Mouse (Mus musculus) thymus, postnatal 4 days (tissue): ENCODE measurements around the gene Rpl5.

Source experiments
- DNase-seq: peaks from one replicate; pipeline ENCODE4 v3.0.0; 2021

The Rpl5 gene

GRCm38 (mm10) chr5:107900206-107901013, at the start of gene Rpl5:
Gene Rpl5 (plus strand): TSS chr5:107900502.
- DNase-seq = peak; percentile 97

DNA sequence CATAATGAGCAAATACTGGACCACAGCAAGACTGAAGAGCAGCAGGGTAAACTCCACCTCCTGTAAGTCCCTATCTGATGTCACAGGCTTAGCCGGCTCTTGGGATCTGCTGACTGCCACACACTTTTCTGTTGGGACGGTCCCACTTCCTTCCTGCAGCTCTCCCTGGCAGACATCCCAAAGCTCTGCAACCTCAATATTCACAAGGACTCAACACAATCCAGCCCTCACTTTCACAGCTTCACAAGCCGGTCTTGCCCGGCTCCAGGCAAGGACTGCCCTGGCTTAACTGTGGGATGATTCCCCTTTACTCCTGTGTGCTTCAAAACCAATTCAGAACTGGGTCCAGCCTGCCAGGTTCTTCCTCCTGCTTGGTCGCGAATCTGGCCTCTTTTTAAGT, 46.5 kb upstream of the Rpl5 start:
- no peak for DNase-seq

DNA sequence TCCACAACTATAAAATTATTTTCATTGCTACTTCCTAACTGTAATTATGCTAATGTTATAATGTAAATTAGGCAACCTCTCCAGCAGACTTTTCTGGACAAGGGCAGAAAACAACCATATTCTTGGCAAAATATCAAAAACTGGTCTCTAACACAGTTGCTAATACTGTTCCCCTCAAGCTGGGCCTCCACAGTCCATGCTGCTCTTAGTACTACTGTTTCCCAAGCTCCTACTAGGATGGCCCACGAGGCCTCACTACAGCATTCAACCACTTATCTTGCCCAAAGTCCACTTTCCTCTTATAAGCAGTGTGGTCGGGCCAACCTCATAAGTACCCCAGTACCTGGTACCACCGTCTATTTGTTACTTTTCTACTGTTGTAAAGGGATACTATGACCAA, 45.7 kb upstream of the Rpl5 start:
- no peak for DNase-seq

GRCm38 (mm10) chr5:107855546-107855945, 44.8 kb upstream of the Rpl5 start:
- DNase-seq = no peak

DNA sequence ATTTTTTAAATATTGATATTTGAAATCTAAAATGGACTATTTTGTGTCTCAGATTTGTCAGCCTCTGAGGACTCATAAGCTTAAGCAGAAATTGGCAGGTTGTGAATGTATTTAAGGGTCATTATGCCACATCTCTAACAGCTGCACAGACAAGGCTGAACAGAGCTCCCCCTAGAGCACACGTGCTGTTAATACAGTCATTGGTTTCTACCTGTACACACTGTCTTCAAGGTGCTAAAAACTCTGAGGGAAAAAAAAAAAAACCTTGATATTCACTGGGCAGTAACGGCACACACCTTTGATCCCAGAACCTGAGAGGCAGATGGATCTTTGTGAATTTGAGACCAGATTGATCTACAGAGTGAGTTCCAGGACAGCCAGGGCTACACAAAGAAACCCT, 41.3 kb upstream of the Rpl5 start:
- DNase-seq = peak; percentile 34

DNA sequence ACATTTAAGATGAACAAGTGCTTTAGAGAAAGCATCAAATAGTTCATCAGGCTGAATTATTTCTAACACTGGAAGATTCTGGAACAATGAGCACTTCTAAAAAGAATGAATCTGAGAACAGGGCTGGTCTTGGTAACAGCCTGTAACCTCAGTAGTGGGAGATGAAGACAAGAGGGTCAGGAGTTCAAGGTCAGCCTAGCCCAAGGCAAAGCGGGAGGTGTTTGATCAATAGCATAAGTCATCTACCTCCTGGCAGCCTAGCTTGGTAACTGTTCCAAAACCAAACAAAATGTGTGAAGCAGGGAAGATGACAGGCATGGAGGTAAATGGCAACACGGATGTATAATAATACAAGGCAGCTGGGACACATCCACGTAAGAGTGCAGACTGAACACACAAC, 36.3 kb upstream of the Rpl5 start:
- no peak for DNase-seq

DNA sequence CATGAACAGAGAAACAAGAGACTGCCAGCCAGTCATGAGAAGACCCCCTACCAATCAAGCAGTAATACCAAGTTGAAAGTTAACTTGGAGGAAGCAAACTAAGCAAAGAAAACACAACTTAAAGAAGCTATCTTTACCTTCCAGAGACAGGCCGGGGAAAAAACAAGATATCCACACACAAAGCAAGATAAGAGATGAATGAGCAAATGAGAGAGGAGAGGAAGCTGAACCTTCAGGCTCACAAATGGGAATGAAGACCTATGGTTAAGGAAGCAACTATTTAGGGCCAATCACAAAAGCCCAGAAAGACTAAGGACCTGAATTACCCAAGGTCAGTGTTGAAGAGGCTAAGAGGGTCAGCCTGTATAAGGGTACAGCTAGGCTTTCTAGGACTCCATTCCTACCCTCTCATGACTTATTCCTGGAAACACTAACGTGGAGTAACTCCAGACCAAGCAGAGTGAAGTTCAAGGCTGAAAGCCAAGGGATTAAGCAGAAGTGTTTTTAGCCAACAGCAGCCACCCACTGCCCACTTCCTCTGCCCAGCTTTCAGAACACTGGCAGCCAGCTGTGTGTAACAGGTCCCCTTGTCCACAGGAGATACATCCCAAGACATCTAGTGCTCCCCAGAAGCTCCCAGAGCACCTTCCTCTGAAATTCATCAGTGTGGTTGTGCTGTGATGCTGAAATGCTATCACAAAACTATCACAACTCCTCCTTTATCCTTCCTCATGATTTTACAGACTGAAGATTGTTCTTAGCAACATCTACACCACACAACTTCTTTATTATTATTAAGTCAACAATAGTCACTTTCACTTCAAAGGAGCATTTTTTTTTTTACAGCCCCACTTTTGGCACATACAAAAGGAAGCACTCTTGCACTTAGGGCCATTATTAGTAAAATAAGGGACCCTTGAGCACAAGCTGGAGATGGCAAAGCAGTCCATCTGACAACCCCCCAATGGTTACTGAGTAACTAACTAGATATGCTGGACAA, 33.9 kb upstream of the Rpl5 start:
- no peak for DNase-seq

- peak; percentile 64 for DNase-seq
These were observed 32.1 kb upstream of the Rpl5 start for GRCm38 (mm10) chr5:107867970-107868904.

- DNase-seq = peak; percentile 77
These were observed 31.3 kb upstream of the Rpl5 start for GRCm38 (mm10) chr5:107868905-107869424.

- no peak for DNase-seq
These were observed 30.6 kb upstream of the Rpl5 start for GRCm38 (mm10) chr5:107869701-107870100.

- no peak for DNase-seq
These were observed 27.0 kb upstream of the Rpl5 start for GRCm38 (mm10) chr5:107873330-107873729.

GRCm38 (mm10) chr5:107873886-107874302, 26.4 kb upstream of the Rpl5 start:
- DNase-seq = no peak

DNA sequence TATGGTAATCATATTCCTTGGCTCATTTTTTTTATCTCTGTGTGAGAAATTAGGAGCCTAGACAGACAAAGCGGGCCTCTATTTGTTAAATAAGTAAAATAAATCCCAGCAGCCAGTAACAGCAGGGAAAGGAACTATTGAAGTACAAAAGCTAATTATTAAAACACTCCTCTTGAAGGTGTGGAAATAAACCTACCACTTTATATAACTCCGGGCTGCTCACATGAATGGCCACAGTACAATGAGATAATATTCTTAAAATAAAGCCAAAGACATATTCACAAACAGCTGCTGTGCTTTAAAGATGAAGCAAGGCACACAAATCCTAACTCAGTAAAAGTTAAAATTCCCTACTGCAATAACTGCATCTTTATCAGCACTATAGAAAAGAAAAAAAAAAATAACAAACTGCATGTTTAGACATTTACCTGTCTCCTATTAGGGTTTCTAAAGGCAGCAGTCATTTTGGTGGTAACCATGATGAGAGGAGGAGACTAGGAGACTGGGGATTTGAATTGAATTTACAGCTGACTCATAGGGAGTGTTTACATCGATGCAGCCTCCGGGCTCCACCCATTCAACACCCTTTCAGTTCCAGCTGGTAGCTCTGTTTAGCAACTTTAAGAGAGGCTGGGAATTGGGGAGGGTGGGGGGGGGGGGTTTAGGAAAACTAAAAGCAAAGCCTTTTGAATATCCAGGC, 25.6 kb upstream of the Rpl5 start, which contains the start of gene Evi5:
Evi5 (minus strand) TSS at position 547 of the 700 bp plus-strand sequence.
- no peak for DNase-seq

DNA sequence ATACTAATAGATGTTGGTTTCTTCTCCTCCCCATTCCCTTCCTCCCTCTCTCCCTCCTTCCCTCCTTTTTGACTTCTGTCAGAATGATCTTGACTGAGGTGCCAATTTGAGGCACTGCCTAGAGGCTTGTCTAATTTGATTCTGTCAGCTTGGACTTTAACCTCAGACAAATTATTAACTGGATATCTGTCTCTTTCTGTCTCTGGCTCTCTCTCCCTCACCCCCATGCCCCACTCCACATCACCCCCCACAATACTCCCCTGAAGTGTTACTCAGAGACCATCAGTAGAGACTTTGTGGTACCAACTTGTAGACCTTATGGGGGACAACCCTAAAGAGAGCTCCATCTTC, 25.1 kb upstream of the Rpl5 start:
- no peak for DNase-seq

- no peak for DNase-seq
These were observed 23.2 kb upstream of the Rpl5 start for GRCm38 (mm10) chr5:107877053-107877452.

DNA sequence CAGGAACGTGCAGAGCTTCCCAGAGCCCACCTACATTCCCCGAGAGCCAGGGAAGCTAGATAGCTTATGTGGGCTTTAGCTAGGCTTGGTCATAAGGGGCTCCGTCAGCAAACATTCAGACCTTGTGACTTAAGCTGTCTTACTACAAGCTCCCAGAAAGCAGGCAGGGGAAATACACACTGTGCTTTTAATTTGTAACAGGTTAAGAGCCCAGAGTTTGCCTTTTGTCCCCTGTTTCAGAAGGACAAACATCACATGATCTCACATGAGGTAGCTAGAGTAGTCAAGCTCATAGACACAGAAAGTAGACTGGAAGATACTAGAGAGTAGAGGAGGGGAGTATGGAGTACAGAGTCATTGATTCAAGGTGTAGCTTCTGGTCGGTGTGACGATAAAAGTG, 19.6 kb upstream of the Rpl5 start:
- no peak for DNase-seq

GRCm38 (mm10) chr5:107889994-107890888, 10.1 kb upstream of the Rpl5 start:
- no peak for DNase-seq

GRCm38 (mm10) chr5:107891515-107891914, 8.8 kb upstream of the Rpl5 start:
- peak; percentile 52 for DNase-seq

GRCm38 (mm10) chr5:107894676-107895075, 5.6 kb upstream of the Rpl5 start:
- no peak for DNase-seq

DNA sequence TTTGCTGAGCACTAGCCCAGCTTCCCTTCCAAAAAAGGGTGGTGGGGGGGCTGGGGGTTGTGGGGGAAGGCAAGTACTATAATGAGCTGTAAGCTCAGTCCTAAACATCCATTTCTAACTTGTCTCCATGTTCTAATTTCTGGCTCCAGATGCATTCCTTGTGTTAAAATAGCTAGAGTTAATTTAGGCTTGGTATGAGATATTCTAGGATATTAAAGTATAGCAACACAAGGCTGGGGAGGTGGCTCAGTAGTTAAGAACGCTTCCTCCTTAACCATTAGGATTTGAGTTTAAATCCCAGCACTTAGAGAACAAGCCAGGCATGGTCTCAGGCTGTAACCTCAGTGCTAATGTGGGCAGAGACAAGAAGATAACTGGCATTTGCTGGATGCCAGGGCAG, 4.0 kb upstream of the Rpl5 start:
- no peak for DNase-seq
